Mouse (Mus musculus) lung, postnatal 0 days (tissue): ENCODE measurements around the gene Ly9. TPM values are rescaled to one million over a fixed set of nuclear protein-coding genes. Genes with fewer than 3 reads are reported as not detected.
A peak's percentile ranks its signal among the peaks of the same experiment; 100 is the strongest.

Experiments
- ATAC-seq: fragments of 200-750 bp; cut with Nextera tagmentation; 2 replicates; pipeline ENCODE4 v1.8.0; 2017; ENCODE audit warnings: moderate library complexity
- DNase-seq: peaks from one replicate; pipeline ENCODE4 v3.0.0-alpha.2; 2016; ENCODE audit warnings: low spot score
- H3K27ac ChIP-seq: fragments of 300-500 bp; sonication (generic); 2 replicates; pipeline ENCODE4 v1.5.1; 2014; ENCODE audit warnings: antibody characterized with exemption, mild to moderate bottlenecking, low read length, mixed read lengths
- H3K27me3 ChIP-seq: fragments of 300-500 bp; sonication (generic); replicated peaks from 2 replicates; pipeline ENCODE4 v1.6.1; 2014; ENCODE audit warnings: low read length, mixed read lengths; ENCODE audit not compliant: insufficient read depth
- H3K36me3 ChIP-seq: fragments of 300-500 bp; sonication (generic); 2 replicates; pipeline ENCODE4 v1.6.1; 2014; ENCODE audit warnings: low read length, mixed read lengths; ENCODE audit not compliant: insufficient read depth
- H3K4me1 ChIP-seq: fragments of 300-500 bp; sonication (generic); 2 replicates; pipeline ENCODE4 v1.6.1; 2014; ENCODE audit warnings: antibody characterized with exemption, low read depth, low read length, mixed read lengths; ENCODE audit not compliant: insufficient read depth
- H3K4me2 ChIP-seq: fragments of 300-500 bp; sonication (generic); replicated peaks from 2 replicates; pipeline ENCODE4 v1.6.1; 2014; ENCODE audit warnings: low read depth, mild to moderate bottlenecking, low read length, moderate library complexity, mixed read lengths
- H3K4me3 ChIP-seq: fragments of 300-500 bp; sonication (generic); 2 replicates; pipeline ENCODE4 v1.5.1; 2014; ENCODE audit warnings: low read depth, low read length
- H3K9ac ChIP-seq: fragments of 300-500 bp; sonication (generic); replicated peaks from 2 replicates; pipeline ENCODE4 v1.6.1; 2014; ENCODE audit warnings: low read depth, mild to moderate bottlenecking
- H3K9me3 ChIP-seq: fragments of 300-500 bp; sonication (generic); 2 replicates; pipeline ENCODE4 v1.6.1; 2016; ENCODE audit warnings: low read length, mixed read lengths
- CTCF ChIP-seq: IDR thresholded peaks from 2 replicates; pipeline ENCODE4 v1.5.1; 2016; ENCODE audit warnings: antibody characterized with exemption, mild to moderate bottlenecking
- EP300 ChIP-seq: IDR thresholded peaks from 2 replicates; pipeline ENCODE4 v1.6.1; 2016; ENCODE audit warnings: antibody characterized with exemption, mild to moderate bottlenecking, control low read depth
- WGBS: fragments of 180-500 bp; shearing (Covaris S2); extraction: QIAGEN DNeasy Blood & Tissue Kit; methylation state at CpG from one replicate; pipeline ENCODE4 v1.1.7; 2014; 5-methylcytosine and 5-hydroxymethylcytosine counted together
- polyA plus RNA-seq: library from polyadenylated mRNA; unstranded; fragments of >200 nt; fragmentation: Nextera tagmentation; extraction: Ambion mirVana; gene quantifications from 2 replicates; pipeline ENCODE4 v1.2.1, GENCODE M21; 2015

Gene Ly9
- 0.55 and 0.84 TPM in 2 replicates for polyA plus RNA-seq

GRCm38 (mm10) chr1:171607176-171607575 lies at the start of gene Ly9:
Gene Ly9 (minus strand): TSS chr1:171607410.
- peak; percentile 8 for DNase-seq
- Histone ChIP-seq H3K36me3 (no peaks in the 10 kb centered on the region), H3K27ac (no peak within 1 kb of the TSS), H3K9me3 (no peaks in the 10 kb centered on the region), H3K4me3 (no peak within 1 kb of the TSS), H3K9ac (no peak within 1 kb of the TSS), H3K27me3 (no peaks in the 10 kb centered on the region), H3K4me1 (no peaks in the 10 kb centered on the region), H3K4me2 (no peak within 1 kb of the TSS)
- WGBS = 78% methylated on average over 9 of the region's 9 CpGs
- no peak for TF ChIP-seq CTCF
- no peak for TF ChIP-seq EP300
- no peak for ATAC-seq

- WGBS = 88% methylated on average over 5 of the region's 5 CpGs
- no peak for ATAC-seq
- Histone ChIP-seq H3K27me3 (no peaks in the 10 kb centered on the region), H3K9ac (no peak within 1 kb of the TSS), H3K9me3 (no peaks in the 10 kb centered on the region), H3K4me1 (no peaks in the 10 kb centered on the region), H3K4me3 (no peak within 1 kb of the TSS), H3K27ac (no peak within 1 kb of the TSS), H3K4me2 (no peak within 1 kb of the TSS), H3K36me3 (no peaks in the 10 kb centered on the region)
- no peak for DNase-seq
- TF ChIP-seq EP300 (no peak), CTCF (no peak)
These were observed 45.5 kb upstream of the Ly9 start, which contains the start of gene Slamf7 for GRCm38 (mm10) chr1:171652734-171653133. Gene Slamf7 (minus strand): TSS chr1:171653035.

- no peak for DNase-seq
- WGBS = 67% methylated on average over 8 of the region's 8 CpGs
- H3K27me3 ChIP-seq = no peaks in the 10 kb centered on the region
- no peak overlapping the region for H3K9ac ChIP-seq
- H3K4me3 ChIP-seq = no peak overlapping the region
- H3K36me3 ChIP-seq = no peaks in the 10 kb centered on the region
- ATAC-seq = no peak
- H3K4me2 ChIP-seq = no peak overlapping the region
- H3K4me1 ChIP-seq = no peaks in the 10 kb centered on the region
- no peak for TF ChIP-seq CTCF
- TF ChIP-seq EP300 = no peak
- no peaks in the 10 kb centered on the region for H3K9me3 ChIP-seq
- no peak overlapping the region for H3K27ac ChIP-seq
These were observed 41.6 kb upstream of the Ly9 start for GRCm38 (mm10) chr1:171648840-171649239.

GRCm38 (mm10) chr1:171647716-171648115 lies 40.5 kb upstream of the Ly9 start:
- ATAC-seq = no peak
- H3K9ac ChIP-seq = no peak overlapping the region
- no peaks in the 10 kb centered on the region for H3K4me1 ChIP-seq
- no peaks in the 10 kb centered on the region for H3K27me3 ChIP-seq
- H3K36me3 ChIP-seq = no peaks in the 10 kb centered on the region
- no peak overlapping the region for H3K4me3 ChIP-seq
- TF ChIP-seq CTCF (no peak), EP300 (no peak)
- 86% methylated on average over 5 of the region's 5 CpGs for WGBS
- H3K9me3 ChIP-seq = no peaks in the 10 kb centered on the region
- no peak overlapping the region for H3K27ac ChIP-seq
- H3K4me2 ChIP-seq = no peak overlapping the region
- no peak for DNase-seq

GRCm38 (mm10) chr1:171646429-171646940 lies 39.3 kb upstream of the Ly9 start:
- no peaks in the 10 kb centered on the region for H3K9me3 ChIP-seq
- H3K27me3 ChIP-seq = no peaks in the 10 kb centered on the region
- no peaks in the 10 kb centered on the region for H3K36me3 ChIP-seq
- H3K4me3 ChIP-seq = no peak overlapping the region
- TF ChIP-seq CTCF = no peak
- no peak for TF ChIP-seq EP300
- no peak overlapping the region for H3K4me2 ChIP-seq
- ATAC-seq (no peak), DNase-seq (no peak)
- no peak overlapping the region for H3K27ac ChIP-seq
- WGBS = 57% methylated on average over 5 of the region's 5 CpGs
- H3K4me1 ChIP-seq = no peaks in the 10 kb centered on the region
- no peak overlapping the region for H3K9ac ChIP-seq

GRCm38 (mm10) chr1:171643612-171644011 lies 36.4 kb upstream of the Ly9 start:
- H3K27ac ChIP-seq = no peak overlapping the region
- H3K4me2 ChIP-seq = no peak overlapping the region
- no peaks in the 10 kb centered on the region for H3K36me3 ChIP-seq
- H3K4me1 ChIP-seq = no peaks in the 10 kb centered on the region
- H3K4me3 ChIP-seq = no peak overlapping the region
- WGBS = 73% methylated on average over 7 of the region's 7 CpGs
- no peaks in the 10 kb centered on the region for H3K9me3 ChIP-seq
- no peak overlapping the region for H3K9ac ChIP-seq
- DNase-seq = no peak
- H3K27me3 ChIP-seq = no peaks in the 10 kb centered on the region
- TF ChIP-seq CTCF (no peak), EP300 (no peak)
- no peak for ATAC-seq

- no peaks in the 10 kb centered on the region for H3K27me3 ChIP-seq
- H3K4me3 ChIP-seq = no peak overlapping the region
- H3K4me2 ChIP-seq = no peak overlapping the region
- DNase-seq = no peak
- 95% methylated on average over 6 of the region's 6 CpGs for WGBS
- no peak overlapping the region for H3K9ac ChIP-seq
- H3K36me3 ChIP-seq = no peaks in the 10 kb centered on the region
- no peak for ATAC-seq
- H3K27ac ChIP-seq = no peak overlapping the region
- no peaks in the 10 kb centered on the region for H3K9me3 ChIP-seq
- no peak for TF ChIP-seq CTCF
- TF ChIP-seq EP300 = no peak
- H3K4me1 ChIP-seq = no peaks in the 10 kb centered on the region
These were observed 33.6 kb upstream of the Ly9 start for GRCm38 (mm10) chr1:171640796-171641195.
